Mouse (Mus musculus) forebrain, embryonic 13.5 days (tissue): Measurements from ENCODE around the gene Zfyve19. TPM values are rescaled to one million over a fixed set of nuclear protein-coding genes. Genes with fewer than 3 reads are reported as not detected.

ENCODE experiments used
- ATAC-seq: fragments of 200-750 bp; cut with Nextera tagmentation; 2 replicates; pipeline ENCODE4 v1.8.0; 2017
- H3K27ac ChIP-seq: fragments of 300-500 bp; sonication (generic); 2 replicates; pipeline ENCODE4 v1.5.1; 2015; ENCODE audit warnings: inconsistent platforms, mild to moderate bottlenecking, moderate library complexity
- H3K27me3 ChIP-seq: fragments of 300-500 bp; sonication (generic); 2 replicates; pipeline ENCODE4 v1.6.1; 2015; ENCODE audit warnings: mild to moderate bottlenecking, inconsistent platforms
- H3K36me3 ChIP-seq: fragments of 300-500 bp; sonication (generic); 2 replicates; pipeline ENCODE4 v1.6.1; 2015; ENCODE audit warnings: mild to moderate bottlenecking, inconsistent platforms; ENCODE audit not compliant: poor library complexity, severe bottlenecking
- H3K4me1 ChIP-seq: fragments of 300-500 bp; sonication (generic); 2 replicates; pipeline ENCODE4 v1.6.1; 2015; ENCODE audit warnings: inconsistent platforms
- H3K4me2 ChIP-seq: fragments of 300-500 bp; sonication (generic); 2 replicates; pipeline ENCODE4 v1.6.1; 2015; ENCODE audit warnings: inconsistent platforms, mild to moderate bottlenecking, moderate library complexity
- H3K4me3 ChIP-seq: fragments of 300-500 bp; sonication (generic); 2 replicates; pipeline ENCODE4 v1.5.1; 2015; ENCODE audit warnings: mild to moderate bottlenecking, inconsistent platforms
- H3K9ac ChIP-seq: fragments of 300-500 bp; sonication (generic); 2 replicates; pipeline ENCODE4 v1.6.1; 2015; ENCODE audit warnings: mild to moderate bottlenecking, inconsistent platforms
- H3K9me3 ChIP-seq: fragments of 300-500 bp; sonication (generic); replicated peaks from 2 replicates; pipeline ENCODE4 v1.6.1; 2016; ENCODE audit warnings: inconsistent platforms
- WGBS: fragments of 180-500 bp; shearing (Covaris S2); methylation state at CpG from one replicate; pipeline ENCODE4 v1.1.7; 2015; 5-methylcytosine and 5-hydroxymethylcytosine counted together
- polyA plus RNA-seq: library from polyadenylated mRNA; unstranded; fragments of >200 nt; fragmentation: Nextera tagmentation; extraction: Ambion mirVana; gene quantifications from 2 replicates; pipeline ENCODE4 v1.2.1, GENCODE M21; 2015

Zfyve19 gene
- polyA plus RNA-seq, 1 experiment from 2014 or later = 49.3 TPM

GRCm38 (mm10) chr2:119240075-119240818 is 31.8 kb downstream of the Zfyve19 start:
- no peak overlapping the region for H3K27ac ChIP-seq
- no peak for ATAC-seq
- no peak overlapping the region for H3K4me2 ChIP-seq
- no peak overlapping the region for H3K9ac ChIP-seq
- peaks cover 53% of the 10 kb centered on the region for H3K27me3 ChIP-seq
- H3K9me3 ChIP-seq = no peaks in the 10 kb centered on the region
- H3K4me3 ChIP-seq = no peak overlapping the region
- H3K36me3 ChIP-seq = no peaks in the 10 kb centered on the region
- WGBS = 70% methylated on average over 4 of the region's 4 CpGs
- H3K4me1 ChIP-seq = peaks cover 14% of the 10 kb centered on the region

- Histone ChIP-seq H3K27me3 (peaks cover 47% of the 10 kb centered on the region), H3K9ac (no peak overlapping the region), H3K9me3 (no peaks in the 10 kb centered on the region), H3K4me2 (no peak overlapping the region), H3K27ac (no peak overlapping the region), H3K4me1 (peaks cover 14% of the 10 kb centered on the region), H3K4me3 (no peak overlapping the region), H3K36me3 (no peaks in the 10 kb centered on the region)
- no peak for ATAC-seq
- WGBS = 97% methylated on average over 4 of the region's 4 CpGs
Observed at GRCm38 (mm10) chr2:119240819-119241186, 32.4 kb downstream of the Zfyve19 start.

- Histone ChIP-seq H3K9me3 (no peaks in the 10 kb centered on the region), H3K4me2 (no peak overlapping the region), H3K36me3 (no peaks in the 10 kb centered on the region), H3K9ac (no peak overlapping the region), H3K4me3 (no peak overlapping the region), H3K27me3 (peaks cover 30% of the 10 kb centered on the region), H3K27ac (no peak overlapping the region), H3K4me1 (peaks cover 6% of the 10 kb centered on the region)
- WGBS = 80% methylated on average over 9 of the region's 9 CpGs
- ATAC-seq = no peak
Observed at GRCm38 (mm10) chr2:119242548-119242947, 34.1 kb downstream of the Zfyve19 start.

DNA sequence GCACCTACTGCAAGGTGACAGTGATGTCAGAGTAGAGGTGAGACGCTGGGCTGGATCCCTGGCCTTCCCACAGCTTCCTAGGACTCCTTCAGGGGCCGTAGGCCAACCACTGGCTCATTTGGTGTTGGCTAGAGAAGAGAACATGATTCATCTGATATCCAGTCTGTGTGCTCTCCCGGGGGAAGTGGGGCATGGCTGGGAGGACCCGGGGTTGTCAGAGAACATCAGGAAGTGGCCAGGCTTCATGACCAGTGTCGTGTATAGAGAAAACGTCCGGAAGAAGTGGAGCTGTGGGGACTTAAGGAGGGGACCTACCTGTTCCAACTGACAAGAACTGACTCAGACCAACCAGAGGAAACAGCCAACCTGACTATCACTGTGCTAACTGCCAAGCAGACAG is 36.8 kb downstream of the Zfyve19 start:
- WGBS = 83% methylated on average over 7 of the region's 7 CpGs
- no peaks in the 10 kb centered on the region for H3K4me1 ChIP-seq
- H3K4me2 ChIP-seq = no peak overlapping the region
- no peak overlapping the region for H3K4me3 ChIP-seq
- H3K9me3 ChIP-seq = no peaks in the 10 kb centered on the region
- H3K36me3 ChIP-seq = no peaks in the 10 kb centered on the region
- peaks cover 10% of the 10 kb centered on the region; the same call in 1 of the 2 replicates for H3K27me3 ChIP-seq
- ATAC-seq = no peak
- H3K9ac ChIP-seq = no peak overlapping the region
- H3K27ac ChIP-seq = no peak overlapping the region

- H3K27me3 ChIP-seq = 0 out of 2 replicates have a peak, but pooled peaks cover 8% of the 10 kb centered on the region
- WGBS = 84% methylated on average over 9 of the region's 9 CpGs
Observed at GRCm38 (mm10) chr2:119247904-119248303, 39.5 kb downstream of the Zfyve19 start.

GRCm38 (mm10) chr2:119249592-119250061 is 41.2 kb downstream of the Zfyve19 start:
- Histone ChIP-seq H3K4me3 (no peak overlapping the region), H3K36me3 (no peaks in the 10 kb centered on the region), H3K9ac (no peak overlapping the region), H3K4me1 (peaks cover 3% of the 10 kb centered on the region; the same call in 1 of the 2 replicates), H3K27ac (no peak overlapping the region), H3K9me3 (no peaks in the 10 kb centered on the region), H3K4me2 (no peak overlapping the region), H3K27me3 (peaks cover 15% of the 10 kb centered on the region; the same call in 1 of the 2 replicates)
- 71% methylated on average over 4 of the region's 4 CpGs for WGBS
- no peak for ATAC-seq

More at GRCm38 (mm10) chr2:119247904-119248303, 39.5 kb downstream of the Zfyve19 start:
- no peak overlapping the region for H3K4me2 ChIP-seq
- H3K4me3 ChIP-seq = no peak overlapping the region
- H3K9ac ChIP-seq = no peak overlapping the region
- H3K4me1 ChIP-seq = peaks cover 3% of the 10 kb centered on the region; the same call in 1 of the 2 replicates
- no peaks in the 10 kb centered on the region for H3K9me3 ChIP-seq
- H3K36me3 ChIP-seq = no peaks in the 10 kb centered on the region
- no peak for ATAC-seq
- no peak overlapping the region for H3K27ac ChIP-seq

- Histone ChIP-seq H3K9me3 (no peaks in the 10 kb centered on the region), H3K4me1 (peaks cover 3% of the 10 kb centered on the region; the same call in 1 of the 2 replicates), H3K9ac (no peak overlapping the region), H3K27me3 (peaks cover 22% of the 10 kb centered on the region), H3K4me2 (peak overlapping the region; percentile 37; the same call in 1 of the 2 replicates), H3K4me3 (no peak overlapping the region), H3K27ac (no peak overlapping the region), H3K36me3 (no peaks in the 10 kb centered on the region)
- no peak for ATAC-seq
- WGBS = 59% methylated on average over 5 of the region's 5 CpGs
Observed at GRCm38 (mm10) chr2:119250377-119250776, 42.0 kb downstream of the Zfyve19 start.

DNA sequence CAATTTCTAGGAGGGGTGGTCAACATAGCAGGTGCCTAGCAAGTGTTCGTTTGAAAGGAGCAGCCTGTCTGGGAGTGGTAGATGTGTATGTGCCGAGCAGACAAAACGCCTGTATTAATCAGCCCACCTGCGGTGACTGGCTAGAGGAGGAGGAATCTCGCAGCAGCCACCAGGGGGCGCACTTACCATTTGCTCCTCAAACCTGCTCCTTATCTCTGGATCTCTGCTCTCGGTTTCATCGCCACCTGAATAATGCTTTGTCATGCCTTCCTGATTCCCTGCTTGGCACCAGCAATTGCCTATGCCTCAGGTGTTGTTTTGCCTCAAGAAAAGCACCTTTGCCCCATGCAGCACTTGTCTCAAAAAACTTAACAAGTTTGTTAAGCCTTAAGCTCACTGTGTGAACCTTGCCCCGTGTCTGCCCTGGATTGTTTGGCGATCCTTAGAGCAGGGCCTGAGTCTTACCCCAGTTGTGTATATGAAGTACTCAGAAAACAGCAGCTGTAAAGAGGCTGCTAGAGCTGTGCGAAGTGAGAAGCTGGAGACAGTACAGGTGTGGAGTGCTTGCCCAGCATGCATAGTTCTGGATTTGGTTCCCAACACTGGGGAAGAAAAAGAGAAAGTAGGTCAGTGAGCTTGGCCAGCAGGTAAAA is 42.5 kb downstream of the Zfyve19 start:
- WGBS = 17% methylated on average over 11 of the region's 11 CpGs
- Histone ChIP-seq H3K36me3 (no peaks in the 10 kb centered on the region), H3K4me1 (peaks cover 3% of the 10 kb centered on the region; the same call in 1 of the 2 replicates), H3K9me3 (no peaks in the 10 kb centered on the region), H3K4me3 (no peak overlapping the region), H3K27me3 (peaks cover 23% of the 10 kb centered on the region), H3K4me2 (peak overlapping the region; percentile 37), H3K9ac (no peak overlapping the region), H3K27ac (no peak overlapping the region)
- ATAC-seq = peak; percentile 75

DNA sequence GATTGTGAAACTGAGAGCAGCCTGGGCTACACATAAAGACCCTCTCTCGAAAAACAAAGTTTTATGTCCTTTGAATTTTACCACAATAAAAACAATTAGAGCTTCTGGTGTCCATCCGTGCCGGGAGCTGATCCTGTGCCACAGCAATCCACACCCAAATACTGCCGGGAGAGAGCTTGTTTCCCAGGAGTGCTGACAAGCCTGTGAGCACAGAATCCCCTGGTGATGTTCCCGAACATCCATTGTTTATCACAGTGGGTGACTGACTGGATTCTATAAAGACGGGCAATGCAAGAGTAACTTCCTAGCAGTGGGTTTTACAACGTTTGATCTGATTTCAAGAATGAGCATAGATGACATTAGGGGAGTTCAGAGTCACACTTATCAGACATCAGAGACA is 46.6 kb downstream of the Zfyve19 start:
- Histone ChIP-seq H3K9me3 (no peaks in the 10 kb centered on the region), H3K27me3 (peaks cover 21% of the 10 kb centered on the region), H3K9ac (no peak overlapping the region), H3K36me3 (no peaks in the 10 kb centered on the region), H3K4me3 (no peak overlapping the region), H3K4me1 (peaks cover 3% of the 10 kb centered on the region; the same call in 1 of the 2 replicates), H3K27ac (no peak overlapping the region), H3K4me2 (no peak overlapping the region)
- WGBS = 4% methylated on average over 7 of the region's 7 CpGs
- ATAC-seq = no peak

DNA sequence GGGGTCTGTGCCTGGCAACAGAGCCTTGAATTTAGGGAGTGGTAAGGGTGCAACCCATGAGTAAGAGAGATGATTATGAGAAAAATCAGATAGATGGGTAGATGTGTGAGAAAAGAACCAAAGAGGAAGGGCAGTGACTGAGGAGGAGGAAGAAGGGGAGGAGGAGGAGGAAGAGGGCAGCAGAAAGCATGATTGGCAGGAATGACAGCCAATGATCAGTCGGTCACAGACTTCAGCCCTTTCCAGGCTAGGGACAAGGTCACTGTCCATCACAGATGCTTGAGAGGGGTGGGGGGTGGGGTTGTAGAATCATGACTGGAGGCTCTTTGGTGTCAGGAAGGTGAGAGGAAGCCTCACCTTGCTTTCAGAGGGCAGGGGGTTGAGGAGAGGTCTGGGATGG is 52.1 kb downstream of the Zfyve19 start:
- no peaks in the 10 kb centered on the region for H3K36me3 ChIP-seq
- 0 out of 2 replicates have a peak, but pooled peaks cover 6% of the 10 kb centered on the region for H3K4me1 ChIP-seq
- peaks cover 2% of the 10 kb centered on the region; the same call in 1 of the 2 replicates for H3K27me3 ChIP-seq
- H3K9me3 ChIP-seq = no peaks in the 10 kb centered on the region
- no peak overlapping the region for H3K4me2 ChIP-seq
- no peak overlapping the region for H3K9ac ChIP-seq
- H3K27ac ChIP-seq = no peak overlapping the region
- WGBS = 84% methylated on average over 1 of the region's 1 CpGs
- no peak overlapping the region for H3K4me3 ChIP-seq
- ATAC-seq = no peak

DNA sequence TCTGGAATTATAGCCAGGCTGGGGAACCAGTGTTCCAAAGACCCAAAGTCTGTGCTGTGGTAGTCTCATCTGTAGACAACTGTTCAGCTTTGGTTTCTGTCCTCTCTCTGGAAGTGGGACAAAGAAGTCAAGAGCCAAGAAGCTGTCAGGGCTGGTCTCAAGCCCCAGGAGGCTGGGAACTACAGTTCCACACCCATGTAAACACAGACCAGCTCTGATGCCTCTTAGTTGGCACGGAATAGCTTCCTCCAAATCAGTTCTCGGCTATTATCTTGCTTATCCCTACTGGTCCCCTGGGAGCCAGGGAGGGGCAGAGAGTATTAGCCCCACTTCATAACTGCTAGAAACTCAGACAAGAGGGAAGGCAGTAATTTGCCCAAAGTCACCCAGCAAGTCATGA is 52.9 kb downstream of the Zfyve19 start:
- no peaks in the 10 kb centered on the region for H3K36me3 ChIP-seq
- no peak overlapping the region for H3K27ac ChIP-seq
- H3K4me2 ChIP-seq = no peak overlapping the region
- H3K9me3 ChIP-seq = no peaks in the 10 kb centered on the region
- H3K9ac ChIP-seq = no peak overlapping the region
- WGBS = 60% methylated on average over 2 of the region's 2 CpGs
- H3K27me3 ChIP-seq = no peaks in the 10 kb centered on the region
- no peak overlapping the region for H3K4me3 ChIP-seq
- 0 out of 2 replicates have a peak, but pooled peaks cover 6% of the 10 kb centered on the region for H3K4me1 ChIP-seq
- ATAC-seq = no peak

DNA sequence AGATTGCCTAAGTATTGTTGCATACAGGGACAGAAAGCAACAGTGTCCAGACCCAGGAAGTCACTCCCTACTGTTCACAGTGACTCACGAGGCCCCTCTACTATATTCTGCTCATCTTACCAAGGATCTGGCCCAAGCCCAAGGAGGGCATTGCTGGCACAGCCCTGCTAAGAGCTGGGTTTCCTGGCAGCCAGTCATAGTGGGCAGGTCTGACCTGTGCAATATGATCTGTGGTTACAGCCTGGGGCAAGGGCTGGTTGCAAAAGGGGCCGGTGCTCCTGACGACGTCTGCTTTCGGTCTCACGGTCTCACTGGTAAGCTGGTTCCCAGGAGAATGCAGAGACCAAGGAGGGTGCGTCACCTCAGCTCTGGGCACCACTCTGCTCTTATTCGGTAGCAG is 54.6 kb downstream of the Zfyve19 start:
- ATAC-seq = no peak
- no peak overlapping the region for H3K4me3 ChIP-seq
- no peak overlapping the region for H3K27ac ChIP-seq
- H3K9me3 ChIP-seq = no peaks in the 10 kb centered on the region
- H3K9ac ChIP-seq = no peak overlapping the region
- H3K4me1 ChIP-seq = 0 out of 2 replicates have a peak, but pooled peaks cover 6% of the 10 kb centered on the region
- no peak overlapping the region for H3K4me2 ChIP-seq
- 35% methylated on average over 8 of the region's 8 CpGs for WGBS
- no peaks in the 10 kb centered on the region for H3K27me3 ChIP-seq
- H3K36me3 ChIP-seq = no peaks in the 10 kb centered on the region
